Mouse (Mus musculus) heart, embryonic 16.5 days (tissue): Measurements from ENCODE around the gene Cyp26b1. TPM values are rescaled to one million over a fixed set of nuclear protein-coding genes. Genes with fewer than 3 reads are reported as not detected.

Source experiments
- ATAC-seq: fragments of 200-750 bp; cut with Nextera tagmentation; replicated peaks from 2 replicates; pipeline ENCODE4 v1.8.0; 2017; ENCODE audit warnings: moderate number of reproducible peaks; ENCODE audit not compliant: insufficient read depth, low FRiP score; ENCODE audit errors: extremely low read depth
- H3K27ac ChIP-seq: fragments of 300-500 bp; sonication (generic); 2 replicates; pipeline ENCODE4 v1.5.1; 2014; ENCODE audit warnings: mild to moderate bottlenecking, low read length, control low read depth, moderate library complexity
- H3K27me3 ChIP-seq: fragments of 300-500 bp; sonication (generic); 2 replicates; pipeline ENCODE4 v1.6.1; 2014; ENCODE audit warnings: low read length, mixed read lengths; ENCODE audit not compliant: control insufficient read depth, insufficient read depth
- H3K36me3 ChIP-seq: fragments of 300-500 bp; sonication (generic); 2 replicates; pipeline ENCODE4 v1.6.1; 2014; ENCODE audit not compliant: control insufficient read depth, insufficient read depth
- H3K4me1 ChIP-seq: fragments of 300-500 bp; sonication (generic); 2 replicates; pipeline ENCODE4 v1.6.1; 2014; ENCODE audit warnings: low read length, mixed read lengths; ENCODE audit not compliant: control insufficient read depth, insufficient read depth
- H3K4me2 ChIP-seq: fragments of 300-500 bp; sonication (generic); 2 replicates; pipeline ENCODE4 v1.6.1; 2014; ENCODE audit warnings: low read depth, mild to moderate bottlenecking, control low read depth, low read length
- H3K4me3 ChIP-seq: fragments of 300-500 bp; sonication (generic); 2 replicates; pipeline ENCODE4 v1.5.1; 2014; ENCODE audit warnings: mild to moderate bottlenecking, control low read depth, low read length
- H3K9ac ChIP-seq: fragments of 300-500 bp; sonication (generic); 2 replicates; pipeline ENCODE4 v1.6.1; 2014; ENCODE audit warnings: low read length, control low read depth
- H3K9me3 ChIP-seq: fragments of 300-500 bp; sonication (generic); replicated peaks from 2 replicates; pipeline ENCODE4 v1.6.1; 2016; ENCODE audit warnings: low read length; ENCODE audit not compliant: control insufficient read depth
- WGBS: fragments of 180-500 bp; shearing (Covaris S2); extraction: QIAGEN DNeasy Blood & Tissue Kit; methylation state at CpG from one replicate; pipeline ENCODE4 v1.1.7; 2014; 5-methylcytosine and 5-hydroxymethylcytosine counted together
- polyA plus RNA-seq: library from polyadenylated mRNA; unstranded; fragments of >200 nt; fragmentation: Nextera tagmentation; extraction: Ambion mirVana; gene quantifications from 2 replicates; pipeline ENCODE4 v1.2.1, GENCODE M21; 2015

Gene Cyp26b1
- 1.4 and 1.7 TPM in 2 replicates for polyA plus RNA-seq

DNA sequence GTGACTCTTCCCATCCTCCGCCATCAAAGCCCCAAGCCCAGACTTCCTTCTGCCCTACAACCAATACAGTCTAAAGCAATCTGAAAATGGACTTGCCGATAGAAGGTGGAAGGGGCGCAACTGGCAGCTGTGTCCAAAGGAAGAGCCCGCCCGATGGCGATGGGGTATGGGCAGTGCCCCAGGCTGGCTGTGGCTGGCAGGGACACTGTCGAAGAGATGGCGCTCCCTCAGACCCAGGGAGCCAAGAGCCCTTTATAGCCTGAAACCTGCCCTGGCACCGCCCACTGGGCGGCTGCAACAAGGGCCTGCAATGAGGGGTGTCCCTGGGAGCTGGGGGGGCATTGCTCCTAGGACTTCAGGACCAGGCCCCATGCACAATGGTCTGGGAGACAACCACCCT is at the start of gene Cyp26b1:
Cyp26b1 (minus strand) TSS at position 216 of the 400 bp plus-strand sequence.
- Histone ChIP-seq H3K9ac (no peak within 1 kb of the TSS), H3K4me2 (no peak within 1 kb of the TSS), H3K4me3 (no peak within 1 kb of the TSS), H3K27me3 (peaks cover 15% of the 10 kb centered on the region), H3K36me3 (no peaks in the 10 kb centered on the region), H3K4me1 (peaks cover 8% of the 10 kb centered on the region; the same call in 1 of the 2 replicates), H3K27ac (no peak within 1 kb of the TSS), H3K9me3 (no peaks in the 10 kb centered on the region)
- WGBS = 84% methylated on average over 10 of the region's 10 CpGs
- no peak for ATAC-seq

DNA sequence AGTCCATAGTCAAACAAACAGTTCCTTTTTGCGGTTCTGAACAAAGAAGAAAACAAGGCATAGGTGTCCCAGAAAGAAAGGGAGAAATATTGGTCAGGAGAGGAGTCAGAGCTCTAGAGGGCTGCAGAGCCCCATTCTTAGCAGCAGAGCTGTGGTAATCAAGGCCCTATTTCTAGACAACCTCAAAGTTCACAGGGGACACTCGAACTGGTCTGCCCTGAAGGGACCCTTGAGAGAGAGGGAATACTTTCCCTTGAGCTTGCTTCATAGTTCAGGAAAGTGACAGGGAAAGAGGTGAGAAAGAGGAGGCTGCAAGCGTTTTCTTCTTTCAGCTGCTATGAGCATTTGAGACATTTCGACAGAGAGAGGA is 47.3 kb upstream of the Cyp26b1 start:
- peaks cover 21% of the 10 kb centered on the region for H3K4me1 ChIP-seq
- H3K27ac ChIP-seq = no peak overlapping the region; the same call in 1 of the 2 replicates
- peak overlapping the region; percentile 34; the same call in 1 of the 2 replicates for H3K4me2 ChIP-seq
- 36% methylated on average over 4 of the region's 4 CpGs for WGBS
- no peak overlapping the region for H3K4me3 ChIP-seq
- no peak overlapping the region for H3K9ac ChIP-seq
- H3K27me3 ChIP-seq = no peaks in the 10 kb centered on the region
- no peak for ATAC-seq
- H3K36me3 ChIP-seq = no peaks in the 10 kb centered on the region
- no peaks in the 10 kb centered on the region for H3K9me3 ChIP-seq

DNA sequence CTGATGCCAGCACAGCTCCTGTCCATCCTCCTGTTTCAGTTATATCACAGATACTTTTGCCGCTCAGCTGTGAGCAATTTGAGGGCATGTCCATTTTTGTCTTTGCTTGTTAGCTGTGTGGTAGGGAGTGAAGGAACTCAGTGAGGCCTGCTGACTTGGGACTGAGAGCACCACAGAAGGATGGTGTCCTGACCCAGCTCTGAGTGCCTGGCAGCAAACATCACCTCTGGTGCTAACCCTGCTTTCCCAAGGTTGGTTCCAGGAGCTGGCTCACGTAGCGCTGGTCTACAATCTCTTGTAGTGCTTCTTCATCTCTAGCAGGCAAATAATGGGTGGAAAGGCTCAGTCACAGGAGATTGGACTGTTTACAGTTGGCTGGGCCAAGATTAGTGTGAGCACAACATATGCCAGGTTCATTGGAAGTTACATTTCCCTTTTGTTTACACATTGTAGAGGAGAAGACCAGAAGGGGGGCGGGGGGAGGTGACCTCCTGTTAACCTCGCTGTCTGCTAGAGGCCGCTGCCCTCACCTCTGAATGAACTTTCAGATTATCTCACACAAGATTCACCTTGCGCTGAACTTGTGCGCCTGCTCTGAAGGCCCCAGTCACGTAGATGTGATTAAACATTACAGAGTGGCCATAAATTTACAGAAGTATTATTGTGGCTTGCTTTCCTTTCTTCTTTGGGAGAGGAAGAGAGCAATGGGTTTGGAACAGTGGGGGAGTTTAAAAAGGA is 46.8 kb upstream of the Cyp26b1 start:
- Histone ChIP-seq H3K4me2 (peak overlapping the region; percentile 34; the same call in 1 of the 2 replicates), H3K36me3 (no peaks in the 10 kb centered on the region), H3K9ac (no peak overlapping the region), H3K27ac (no peak overlapping the region; the same call in 1 of the 2 replicates), H3K4me3 (no peak overlapping the region), H3K9me3 (no peaks in the 10 kb centered on the region), H3K4me1 (peaks cover 21% of the 10 kb centered on the region), H3K27me3 (no peaks in the 10 kb centered on the region)
- 25% methylated on average over 9 of the region's 9 CpGs for WGBS
- ATAC-seq = 0 out of 2 replicates have a peak, but pooled peaks have one; percentile 41

- no peak overlapping the region for H3K9ac ChIP-seq
- ATAC-seq = 0 out of 2 replicates have a peak, but pooled peaks have one; percentile 32
- no peak overlapping the region for H3K27ac ChIP-seq
- peaks cover 21% of the 10 kb centered on the region for H3K4me1 ChIP-seq
- no peaks in the 10 kb centered on the region for H3K27me3 ChIP-seq
- H3K9me3 ChIP-seq = no peaks in the 10 kb centered on the region
- no peaks in the 10 kb centered on the region for H3K36me3 ChIP-seq
- H3K4me3 ChIP-seq = no peak overlapping the region
- H3K4me2 ChIP-seq = no peak overlapping the region
Measured at GRCm38 (mm10) chr6:84638206-84638605, 44.5 kb upstream of the Cyp26b1 start.

DNA sequence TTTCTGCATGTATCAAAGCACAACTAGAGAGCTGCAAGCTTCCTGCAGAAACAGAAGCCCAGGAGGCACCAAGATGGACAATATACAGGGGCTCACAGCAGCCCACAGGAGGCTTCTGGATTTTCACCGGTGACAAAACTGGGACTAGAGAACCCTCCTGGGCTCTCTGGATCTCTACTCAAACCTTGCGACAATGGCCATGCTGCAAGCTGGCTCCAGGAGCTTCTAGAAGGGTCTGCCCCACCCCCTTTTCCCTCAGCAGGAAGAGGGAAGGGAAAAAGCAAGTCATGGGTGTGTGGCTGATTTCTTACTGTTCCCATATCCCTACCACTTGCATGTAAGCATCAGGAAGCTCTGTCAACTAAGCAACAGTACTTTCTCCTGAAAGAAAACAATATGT is 37.9 kb upstream of the Cyp26b1 start:
- Histone ChIP-seq H3K9ac (no peak overlapping the region), H3K4me3 (no peak overlapping the region), H3K4me1 (no peaks in the 10 kb centered on the region), H3K9me3 (no peaks in the 10 kb centered on the region), H3K36me3 (no peaks in the 10 kb centered on the region), H3K27ac (no peak overlapping the region), H3K27me3 (no peaks in the 10 kb centered on the region), H3K4me2 (no peak overlapping the region)
- no peak for ATAC-seq
- WGBS = 86% methylated on average over 2 of the region's 2 CpGs

DNA sequence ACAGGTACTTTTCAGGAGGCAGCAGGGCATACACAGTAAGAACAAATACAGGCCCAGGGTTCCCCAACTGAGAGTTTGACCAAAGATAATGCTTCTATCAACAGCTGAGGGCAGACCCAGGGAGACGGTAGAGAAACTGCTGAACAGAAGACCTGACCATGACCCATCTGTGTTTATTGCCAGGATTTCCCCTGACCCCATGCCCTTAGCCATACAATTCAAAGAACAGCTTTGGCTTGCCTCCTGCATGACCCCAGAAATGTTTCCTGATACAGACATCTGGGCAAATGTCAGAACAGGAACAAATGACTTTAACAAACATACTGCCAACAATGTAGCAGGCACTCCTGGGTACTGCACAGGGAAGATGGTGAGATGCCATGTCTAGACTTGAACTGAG is 36.6 kb upstream of the Cyp26b1 start:
- 29% methylated on average over 1 of the region's 1 CpGs for WGBS

GRCm38 (mm10) chr6:84628831-84629230 is 35.1 kb upstream of the Cyp26b1 start:
- WGBS = 82% methylated on average over 5 of the region's 5 CpGs
- no peak for ATAC-seq
- H3K4me3 ChIP-seq = no peak overlapping the region

More for the DNA sequence above, 36.6 kb upstream of the Cyp26b1 start:
- no peaks in the 10 kb centered on the region for H3K9me3 ChIP-seq
- no peak for ATAC-seq
- H3K27ac ChIP-seq = no peak overlapping the region
- H3K27me3 ChIP-seq = no peaks in the 10 kb centered on the region
- no peak overlapping the region for H3K4me3 ChIP-seq
- H3K4me2 ChIP-seq = no peak overlapping the region
- no peaks in the 10 kb centered on the region for H3K4me1 ChIP-seq
- H3K9ac ChIP-seq = no peak overlapping the region
- H3K36me3 ChIP-seq = no peaks in the 10 kb centered on the region

DNA sequence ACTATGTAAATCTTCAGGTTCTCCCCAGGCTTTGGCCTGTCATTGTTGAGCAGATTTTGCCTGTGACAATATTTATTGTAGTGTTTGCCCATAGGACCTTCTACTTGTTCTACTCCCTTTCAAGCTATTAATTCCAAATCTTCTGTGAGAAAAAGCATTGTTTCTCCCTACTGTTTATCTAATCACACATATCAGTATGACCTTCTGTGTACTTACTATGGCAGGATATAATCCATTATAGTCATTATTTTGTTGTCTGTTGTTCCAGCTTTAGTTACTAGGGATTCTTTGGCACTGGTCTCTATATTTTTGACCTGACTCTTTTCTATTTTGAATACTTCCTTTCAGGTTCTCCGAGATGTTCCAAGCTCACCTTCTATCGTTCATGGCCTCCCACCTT is 32.7 kb upstream of the Cyp26b1 start:
- no peaks in the 10 kb centered on the region for H3K4me1 ChIP-seq
- H3K9me3 ChIP-seq = no peaks in the 10 kb centered on the region
- WGBS = 76% methylated on average over 2 of the region's 2 CpGs
- H3K4me3 ChIP-seq = no peak overlapping the region
- no peak overlapping the region for H3K27ac ChIP-seq
- no peak overlapping the region for H3K4me2 ChIP-seq
- no peak overlapping the region for H3K9ac ChIP-seq
- H3K27me3 ChIP-seq = no peaks in the 10 kb centered on the region
- H3K36me3 ChIP-seq = no peaks in the 10 kb centered on the region
- ATAC-seq = no peak

More at GRCm38 (mm10) chr6:84628831-84629230, 35.1 kb upstream of the Cyp26b1 start:
- H3K27me3 ChIP-seq = no peaks in the 10 kb centered on the region
- H3K4me2 ChIP-seq = no peak overlapping the region
- no peak overlapping the region for H3K27ac ChIP-seq
- H3K4me1 ChIP-seq = no peaks in the 10 kb centered on the region
- H3K36me3 ChIP-seq = no peaks in the 10 kb centered on the region
- H3K9me3 ChIP-seq = no peaks in the 10 kb centered on the region
- H3K9ac ChIP-seq = no peak overlapping the region

GRCm38 (mm10) chr6:84619166-84619565 is 25.5 kb upstream of the Cyp26b1 start:
- no peak for ATAC-seq
- no peak overlapping the region for H3K27ac ChIP-seq
- no peak overlapping the region for H3K9ac ChIP-seq
- H3K4me3 ChIP-seq = no peak overlapping the region
- 89% methylated on average over 6 of the region's 6 CpGs for WGBS
- H3K36me3 ChIP-seq = no peaks in the 10 kb centered on the region
- H3K27me3 ChIP-seq = no peaks in the 10 kb centered on the region
- no peaks in the 10 kb centered on the region for H3K9me3 ChIP-seq
- no peak overlapping the region for H3K4me2 ChIP-seq
- no peaks in the 10 kb centered on the region for H3K4me1 ChIP-seq
